Mouse (Mus musculus) heart, postnatal 10 days (tissue): ENCODE measurements around the gene Olfr1424. TPM values are rescaled to one million over a fixed set of nuclear protein-coding genes. Genes with fewer than 3 reads are reported as not detected.

Source experiments
- DNase-seq, 2 experiments: peaks; one replicate each; pipeline ENCODE4 v3.0.0; 2021
- intact Hi-C: fragments of 180-260 bp; cut with DNase I; formaldehyde crosslinking; loops from one replicate; pipeline ENCODE4 v1.15.1; 2025
- total RNA-seq, 2 experiments: library from RNA; stranded (reverse); gene quantifications; 2 replicates each; pipeline ENCODE4 v1.2.3; 2021

Olfr1424 gene
- total RNA-seq, 2 experiments from 2014 or later: not detected

- peak; percentile 83 to 89 for DNase-seq
- intact Hi-C loops: loop anchor here (2.0 to 10.0 kb wide), 4 partner anchors 191 to 788 kb away; partner anchors contain the start of genes Gm4952, Lpxn, Stx3 and Zfp91
These were observed 52.8 kb downstream of the Olfr1424 start for GRCm38 (mm10) chr19:12009501-12010280.

Other genes starting within 250 kb of the Olfr1424 start
- gene Stx3, start 243.3 kb downstream of the Olfr1424 start, total RNA-seq: 1 to 10 TPM; 5.9 to 8.4 TPM
- gene Olfr1417, start 223.5 kb downstream of the Olfr1424 start, total RNA-seq: not detected
- not detected for gene Olfr1418, start 201.6 kb downstream of the Olfr1424 start, total RNA-seq
- gene Olfr1419, start 187.6 kb downstream of the Olfr1424 start, total RNA-seq: not detected
- not detected for gene Olfr1420, start 176.1 kb downstream of the Olfr1424 start, total RNA-seq
- gene Patl1, start 150.3 kb downstream of the Olfr1424 start, total RNA-seq: 10 to 100 TPM; 33.2 to 33.8 TPM
- 10 to 100 TPM; 74.0 to 83.6 TPM for gene Osbp, start 96.7 kb downstream of the Olfr1424 start, total RNA-seq
- not detected for gene Olfr1423, start 21.4 kb downstream of the Olfr1424 start, total RNA-seq
- gene Olfr1425, start 15.0 kb upstream of the Olfr1424 start, total RNA-seq: not detected
- not detected for gene Olfr1426, start 29.3 kb upstream of the Olfr1424 start, total RNA-seq
- gene Olfr1427, start 40.7 kb upstream of the Olfr1424 start, total RNA-seq: not detected
- gene Olfr1428, start 53.2 kb upstream of the Olfr1424 start, total RNA-seq: not detected
- gene Olfr76, start 60.5 kb upstream of the Olfr1424 start, total RNA-seq: not detected
- not detected for gene Olfr1555-ps1, start 107.4 kb upstream of the Olfr1424 start, total RNA-seq
- not detected for gene Olfr1431, start 138.0 kb upstream of the Olfr1424 start, total RNA-seq
- not detected for gene Olfr1432, start 169.9 kb upstream of the Olfr1424 start, total RNA-seq
- gene Olfr262, start 179.0 kb upstream of the Olfr1424 start, total RNA-seq: not detected
- gene Olfr235, start 198.3 kb upstream of the Olfr1424 start, total RNA-seq: not detected
- gene Olfr1434, start 217.2 kb upstream of the Olfr1424 start, total RNA-seq: not detected
- gene Olfr1436, start 236.4 kb upstream of the Olfr1424 start, total RNA-seq: not detected